Mouse (Mus musculus) spleen, adult 2 months (tissue): ENCODE results near the gene St6gal1. TPM values are rescaled to one million over a fixed set of nuclear protein-coding genes. Genes with fewer than 3 reads are reported as not detected.
A peak's percentile ranks its signal among the peaks of the same experiment; 100 is the strongest.

ENCODE experiments used
- DNase-seq, 2 experiments: peaks; one replicate each; pipeline versions ENCODE4 v3.0.0 to v3.0.0-alpha.2; 2012 to 2021; ENCODE audit warnings: low spot score in 2 of 2, low read depth in 1 of 2
- H3K27ac ChIP-seq: fragments of 200-500 bp; 2 replicates; pipeline ENCODE4 v1.5.1; 2012; ENCODE audit warnings: low read length, inconsistent platforms; ENCODE audit not compliant: insufficient read depth
- H3K27me3 ChIP-seq: fragments of 200-500 bp; 2 replicates; pipeline ENCODE4 v1.6.1; 2012; ENCODE audit warnings: mild to moderate bottlenecking, moderate library complexity, low read length, inconsistent platforms; ENCODE audit not compliant: control insufficient read depth, insufficient read depth
- H3K36me3 ChIP-seq: fragments of 200-500 bp; 2 replicates; pipeline ENCODE4 v1.6.1; 2012; ENCODE audit warnings: mild to moderate bottlenecking, low read length, inconsistent platforms; ENCODE audit not compliant: control insufficient read depth, insufficient read depth
- H3K4me1 ChIP-seq: fragments of 200-500 bp; 2 replicates; pipeline ENCODE4 v1.6.1; 2011; ENCODE audit warnings: inconsistent platforms; ENCODE audit not compliant: control insufficient read depth, insufficient read depth, insufficient read length
- H3K4me3 ChIP-seq: fragments of 200-500 bp; 2 replicates; pipeline ENCODE4 v1.5.1; 2011; ENCODE audit warnings: mild to moderate bottlenecking, inconsistent platforms; ENCODE audit not compliant: insufficient read depth, insufficient read length; ENCODE audit errors: extremely low read depth
- CTCF ChIP-seq: fragments of 200-500 bp; IDR thresholded peaks from 2 replicates; pipeline ENCODE4 v1.5.1; 2011; ENCODE audit warnings: mild to moderate bottlenecking, inconsistent platforms; ENCODE audit not compliant: insufficient read depth, insufficient read length, insufficient replicate concordance; ENCODE audit errors: extremely low read depth
- POLR2A ChIP-seq: fragments of 200-500 bp; IDR thresholded peaks from 2 replicates; pipeline ENCODE4 v1.6.1; 2011; ENCODE audit warnings: low read depth, low read length, inconsistent platforms
- WGBS: fragments of 180-500 bp; shearing (Covaris S2); methylation state at CpG from one replicate; pipeline ENCODE4 v1.1.7; 2018; 5-methylcytosine and 5-hydroxymethylcytosine counted together
- polyA plus RNA-seq: library from polyadenylated mRNA; depleted of rRNA; stranded (reverse); fragments of >200 nt; gene quantifications from 2 replicates; pipeline ENCODE4 v1.2.3, GENCODE M21; 2012; rRNA removed

Gene St6gal1
- polyA plus RNA-seq, 1 experiment, result 30.5 TPM

- H3K4me1 ChIP-seq, result no peaks in the 10 kb centered on the region; the same call in 1 of the 2 replicates
- no peak for DNase-seq
- H3K4me3 ChIP-seq, result no peak overlapping the region
- WGBS, result 43% methylated on average over 4 of the region's 4 CpGs
- no peak overlapping the region for H3K27ac ChIP-seq
- TF ChIP-seq POLR2A (no peak), CTCF (no peak)
- H3K36me3 ChIP-seq, result no peaks in the 10 kb centered on the region
- no peaks in the 10 kb centered on the region for H3K27me3 ChIP-seq
Observed at GRCm38 (mm10) chr16:23401463-23401862, 176.9 kb downstream of the St6gal1 start.

- Histone ChIP-seq H3K4me1 (no peaks in the 10 kb centered on the region; the same call in 1 of the 2 replicates), H3K36me3 (no peaks in the 10 kb centered on the region), H3K27ac (no peak overlapping the region), H3K4me3 (no peak overlapping the region), H3K27me3 (no peaks in the 10 kb centered on the region)
- no peak for DNase-seq
- TF ChIP-seq POLR2A (no peak), CTCF (no peak)
- WGBS, result 37% methylated on average over 3 of the region's 3 CpGs
Observed at GRCm38 (mm10) chr16:23401959-23402358, 177.4 kb downstream of the St6gal1 start.

GRCm38 (mm10) chr16:23403008-23403755, 178.6 kb downstream of the St6gal1 start:
- 59% methylated on average over 8 of the region's 8 CpGs for WGBS
- Histone ChIP-seq H3K4me3 (no peak overlapping the region), H3K4me1 (no peaks in the 10 kb centered on the region; the same call in 1 of the 2 replicates), H3K27ac (no peak overlapping the region), H3K36me3 (no peaks in the 10 kb centered on the region), H3K27me3 (no peaks in the 10 kb centered on the region)
- DNase-seq, result peak; percentile 48 to 74
- TF ChIP-seq POLR2A (no peak), CTCF (peak; percentile 39; the same call in 1 of the 2 replicates)

Other genes with a start within 250 kb of the St6gal1 start
- gene Kng2, start 195.3 kb upstream of the St6gal1 start, polyA plus RNA-seq, result not detected in 2 replicates
- gene Kng1, start 166.9 kb upstream of the St6gal1 start, polyA plus RNA-seq, result 0.04 TPM in 1 of 2 replicates, not detected in the other
- 51.0 and 62.8 TPM in 2 replicates for gene Eif4a2, start 117.3 kb upstream of the St6gal1 start, polyA plus RNA-seq
- gene Rfc4, start 97.0 kb upstream of the St6gal1 start, polyA plus RNA-seq, result 0.22 and 0.63 TPM in 2 replicates
- gene Adipoq, start 78.2 kb upstream of the St6gal1 start, polyA plus RNA-seq, result 2.9 and 5.8 TPM in 2 replicates
- not detected in 2 replicates for gene Rtp1, start 204.4 kb downstream of the St6gal1 start, polyA plus RNA-seq